Mouse (Mus musculus) thymus, adult 2 months (tissue): Measurements from ENCODE around the gene Abcb8.

Experiments
- CTCF ChIP-seq: fragments of 200-500 bp; IDR thresholded peaks from 2 replicates; pipeline ENCODE4 v1.5.1; 2012; ENCODE audit warnings: mild to moderate bottlenecking, control low read depth, low read length, moderate library complexity, borderline replicate concordance; ENCODE audit not compliant: control insufficient read depth, poor library complexity, insufficient read depth; ENCODE audit errors: extremely low read depth
- POLR2A ChIP-seq: fragments of 200-500 bp; IDR thresholded peaks from 2 replicates; pipeline ENCODE4 v1.6.1; 2012; ENCODE audit warnings: mild to moderate bottlenecking, low read length, control low read depth, moderate library complexity; ENCODE audit not compliant: control insufficient read depth, poor library complexity, insufficient read depth; ENCODE audit errors: extremely low read depth

- no peak for TF ChIP-seq CTCF
- no peak for TF ChIP-seq POLR2A
Measured at GRCm38 (mm10) chr5:24384407-24384806, 9.1 kb upstream of the Abcb8 start.
